Mouse (Mus musculus) Patski (cell line): Measurements from ENCODE around the gene Git2. TPM values are rescaled to one million over a fixed set of nuclear protein-coding genes. Genes with fewer than 3 reads are reported as not detected.

Source experiments
- ATAC-seq: fragments of 100-300 bp; one replicate; pipeline ENCODE4 v1.8.0; 2021
- CTCF ChIA-PET: fragments of 350-600 bp; sonication (Branson Sonifier 250); formaldehyde crosslinking; loops from one replicate; lab custom pipeline; 2022; ENCODE audit warnings: inconsistent platforms; lab: Charles Lee
- POLR2A ChIA-PET: fragments of 350-600 bp; sonication (Branson Sonifier 250); formaldehyde crosslinking; loops from one replicate; lab custom pipeline; 2022; ENCODE audit warnings: antibody characterized with exemption, inconsistent platforms; lab: Charles Lee
- DNase-seq: peaks from one replicate; pipeline ENCODE4 v3.0.0-alpha.2; 2011; ENCODE audit warnings: low read depth, low spot score
- H3K27me3 ChIP-seq: fragments of 371-371 bp; one replicate; pipeline ENCODE4 v1.5.1; 2021
- CTCF ChIP-seq: fragments of 100-300 bp; IDR thresholded peaks from one replicate; pipeline ENCODE4 v1.5.1; 2021
- in situ Hi-C: fragments of 300-500 bp; cut with MboI; formaldehyde crosslinking; loops from 3 replicates; pipeline ENCODE4 v1.11.1; 2018; ENCODE audit warnings: low pct_unique_long_range_greater_than_20kb, mixed read lengths
- polyA plus RNA-seq: library from polyadenylated mRNA; unstranded; gene quantifications from one replicate; pipeline ENCODE4 v1.2.3, GENCODE M21; 2021

Gene Git2
- polyA plus RNA-seq, 1 experiment from 2014 or later = 53.6 TPM

- H3K27me3 ChIP-seq = no peaks in the 10 kb centered on the region
- in situ Hi-C loops = no loop called here
- no peak for TF ChIP-seq CTCF
- CTCF ChIA-PET = interaction anchor here (1.1 kb wide), 1 partner anchor 21 kb away, joined by 3 read pairs; the partner anchor contains the start of gene Git2
- DNase-seq (no peak), ATAC-seq (no peak)
- POLR2A ChIA-PET = no interaction called here
Observed at GRCm38 (mm10) chr5:114796299-114797012, 21.1 kb upstream of the Git2 start.

- H3K27me3 ChIP-seq = no peaks in the 10 kb centered on the region
- in situ Hi-C loops = no loop called here
- no peak for TF ChIP-seq CTCF
- CTCF ChIA-PET = interaction anchor here (0.7 to 2.3 kb wide), 3 partner anchors 9 to 29 kb away, joined by 3 to 8 read pairs (median 3); partner anchors contain the start of gene Git2
- POLR2A ChIA-PET = no interaction called here
- ATAC-seq = no peak
- no peak for DNase-seq
Observed at GRCm38 (mm10) chr5:114795653-114796052, 20.3 kb upstream of the Git2 start.

GRCm38 (mm10) chr5:114795231-114795630, 19.9 kb upstream of the Git2 start:
- H3K27me3 ChIP-seq = no peaks in the 10 kb centered on the region
- DNase-seq (no peak), ATAC-seq (no peak)
- POLR2A ChIA-PET = no interaction called here
- in situ Hi-C loops = no loop called here
- CTCF ChIA-PET = interaction anchor here (0.7 to 2.3 kb wide), 3 partner anchors 9 to 29 kb away, joined by 3 to 8 read pairs (median 3); partner anchors contain the start of gene Git2
- no peak for TF ChIP-seq CTCF

GRCm38 (mm10) chr5:114794609-114795008, 19.3 kb upstream of the Git2 start:
- POLR2A ChIA-PET = no interaction called here
- CTCF ChIA-PET = interaction anchor here (2.3 kb wide), 1 partner anchor 10 kb away, joined by 8 read pairs; no protein-coding TSS in a partner anchor
- no peak for TF ChIP-seq CTCF
- no peaks in the 10 kb centered on the region for H3K27me3 ChIP-seq
- DNase-seq = no peak
- ATAC-seq = no peak
- in situ Hi-C loops = no loop called here

GRCm38 (mm10) chr5:114793317-114793716, 18.0 kb upstream of the Git2 start:
- in situ Hi-C loops = no loop called here
- POLR2A ChIA-PET = no interaction called here
- H3K27me3 ChIP-seq = no peaks in the 10 kb centered on the region
- ATAC-seq = no peak
- CTCF ChIA-PET = interaction anchor here (1.3 kb wide), 1 partner anchor 12 kb away, joined by 3 read pairs; no protein-coding TSS in a partner anchor
- no peak for TF ChIP-seq CTCF
- DNase-seq = no peak

- DNase-seq (no peak), ATAC-seq (no peak)
- in situ Hi-C loops = no loop called here
- no peaks in the 10 kb centered on the region for H3K27me3 ChIP-seq
- ChIA-PET CTCF (no interaction called here), POLR2A (no interaction called here)
- TF ChIP-seq CTCF = no peak
Observed at GRCm38 (mm10) chr5:114785196-114785595, 9.9 kb upstream of the Git2 start.

GRCm38 (mm10) chr5:114784622-114785165, 9.4 kb upstream of the Git2 start:
- in situ Hi-C loops = no loop called here
- CTCF ChIA-PET = interaction anchor here (0.6 kb wide), 1 partner anchor 82 kb away, joined by 3 read pairs; no protein-coding TSS in a partner anchor
- POLR2A ChIA-PET = no interaction called here
- TF ChIP-seq CTCF = no peak
- no peak for DNase-seq
- H3K27me3 ChIP-seq = no peaks in the 10 kb centered on the region
- ATAC-seq = no peak

- TF ChIP-seq CTCF = no peak
- ChIA-PET POLR2A (interaction anchor here (1.0 kb wide), 1 partner anchor 9 kb away, joined by 3 read pairs; the partner anchor contains the start of gene Ankrd13a), CTCF (interaction anchor here (0.6 to 1.5 kb wide), 2 partner anchors 8 to 81 kb away, joined by 3 to 5 read pairs; no protein-coding TSS in a partner anchor)
- H3K27me3 ChIP-seq = no peaks in the 10 kb centered on the region
- ATAC-seq = no peak
- no peak for DNase-seq
- in situ Hi-C loops = no loop called here
Observed at GRCm38 (mm10) chr5:114783405-114784163, 8.3 kb upstream of the Git2 start.

- ChIA-PET POLR2A (interaction anchor here (0.6 to 1.1 kb wide), 3 partner anchors 9 to 353 kb away, joined by 3 read pairs; partner anchors contain the start of gene Ankrd13a), CTCF (interaction anchor here (1.5 kb wide), 1 partner anchor 9 kb away, joined by 5 read pairs; no protein-coding TSS in a partner anchor)
- no peak for DNase-seq
- no peak for ATAC-seq
- in situ Hi-C loops = no loop called here
- H3K27me3 ChIP-seq = no peaks in the 10 kb centered on the region
- no peak for TF ChIP-seq CTCF
Observed at GRCm38 (mm10) chr5:114782991-114783390, 7.7 kb upstream of the Git2 start.

- ChIA-PET POLR2A (no interaction called here), CTCF (interaction anchor here (1.3 kb wide), 1 partner anchor 12 kb away, joined by 3 read pairs; no protein-coding TSS in a partner anchor)
- no peak for TF ChIP-seq CTCF
- in situ Hi-C loops = no loop called here
- no peaks in the 10 kb centered on the region for H3K27me3 ChIP-seq
- ATAC-seq (no peak), DNase-seq (no peak)
Observed at GRCm38 (mm10) chr5:114780912-114781311, 5.6 kb upstream of the Git2 start.
